Mouse (Mus musculus): ENCODE measurements around the gene Hsd17b2. TPM values are rescaled to one million over a fixed set of nuclear protein-coding genes. Genes with fewer than 3 reads are reported as not detected.

Gene Hsd17b2
- polyA plus RNA-seq, 1 experiment from 2014 or later: 189 TPM

GRCm38 (mm10) chr8:117672558-117672957 lies 29.1 kb upstream of the Hsd17b2 start:
- ATAC-seq: peak; percentile 95
- WGBS (ENCODE audit: insufficient replicate concordance): 62% methylated on average over 3 of the region's 3 CpGs
- peak; percentile 66 for TF ChIP-seq EP300 (IDR thresholded peaks at IDR 0.05; ENCODE audit: low read depth)
- no peak for TF ChIP-seq CTCF (IDR thresholded peaks at IDR 0.05; ENCODE audit: low read depth)
- H3K9me3 ChIP-seq (ENCODE audit: low read length): no peaks in the 10 kb centered on the region
- no peak overlapping the region for H3K9ac ChIP-seq (replicated peaks)
- H3K4me2 ChIP-seq (ENCODE audit: low read depth, low read length): no peak overlapping the region
- H3K27me3 ChIP-seq (ENCODE audit: insufficient read depth, low read length): no peaks in the 10 kb centered on the region
- H3K27ac ChIP-seq (ENCODE audit: low read depth): peak overlapping the region; percentile 86
- H3K4me3 ChIP-seq (ENCODE audit: low read depth, low read length): no peak overlapping the region
- peak; percentile 50 for DNase-seq
- no peaks in the 10 kb centered on the region for H3K36me3 ChIP-seq (replicated peaks; ENCODE audit: insufficient read depth, low read length)
- peaks cover 19% of the 10 kb centered on the region for H3K4me1 ChIP-seq (ENCODE audit: insufficient read depth)

- no peak for TF ChIP-seq CTCF (IDR thresholded peaks at IDR 0.05; ENCODE audit: low read depth)
- TF ChIP-seq EP300 (IDR thresholded peaks at IDR 0.05; ENCODE audit: low read depth): no peak
- Histone ChIP-seq H3K4me1 (ENCODE audit: insufficient read depth) (peaks cover 17% of the 10 kb centered on the region), H3K36me3 (replicated peaks; ENCODE audit: insufficient read depth, low read length) (no peaks in the 10 kb centered on the region), H3K9me3 (ENCODE audit: low read length) (no peaks in the 10 kb centered on the region), H3K4me3 (ENCODE audit: low read depth, low read length) (peak within 1 kb of the TSS; percentile 51), H3K9ac (replicated peaks) (peak within 1 kb of the TSS; percentile 71), H3K27ac (ENCODE audit: low read depth) (peak within 1 kb of the TSS; percentile 86), H3K27me3 (ENCODE audit: insufficient read depth, low read length) (no peaks in the 10 kb centered on the region), H3K4me2 (ENCODE audit: low read depth, low read length) (peak within 1 kb of the TSS; percentile 81)
- 11% methylated on average over 17 of the region's 17 CpGs for WGBS (ENCODE audit: insufficient replicate concordance)
- DNase-seq (peak; percentile 72), ATAC-seq (no peak)
These were observed 28.3 kb upstream of the Hsd17b2 start, which contains the start of gene Sdr42e1 for GRCm38 (mm10) chr8:117673430-117673830. Gene Sdr42e1 (minus strand): TSS chr8:117673689.

- DNase-seq (no peak), ATAC-seq (no peak)
- TF ChIP-seq EP300 (IDR thresholded peaks at IDR 0.05; ENCODE audit: low read depth) (no peak), CTCF (IDR thresholded peaks at IDR 0.05; ENCODE audit: low read depth) (no peak)
- 75% methylated on average over 5 of the region's 5 CpGs for WGBS (ENCODE audit: insufficient replicate concordance)
- Histone ChIP-seq H3K9me3 (ENCODE audit: low read length) (no peaks in the 10 kb centered on the region), H3K4me3 (ENCODE audit: low read depth, low read length) (no peak overlapping the region), H3K27me3 (ENCODE audit: insufficient read depth, low read length) (no peaks in the 10 kb centered on the region), H3K9ac (replicated peaks) (no peak overlapping the region), H3K36me3 (replicated peaks; ENCODE audit: insufficient read depth, low read length) (no peaks in the 10 kb centered on the region), H3K4me2 (ENCODE audit: low read depth, low read length) (no peak overlapping the region), H3K4me1 (ENCODE audit: insufficient read depth) (peaks cover 17% of the 10 kb centered on the region), H3K27ac (ENCODE audit: low read depth) (peak overlapping the region; percentile 85; the same call in 1 of the 2 replicates)
These were observed 26.5 kb upstream of the Hsd17b2 start for GRCm38 (mm10) chr8:117675171-117675570.

DNA sequence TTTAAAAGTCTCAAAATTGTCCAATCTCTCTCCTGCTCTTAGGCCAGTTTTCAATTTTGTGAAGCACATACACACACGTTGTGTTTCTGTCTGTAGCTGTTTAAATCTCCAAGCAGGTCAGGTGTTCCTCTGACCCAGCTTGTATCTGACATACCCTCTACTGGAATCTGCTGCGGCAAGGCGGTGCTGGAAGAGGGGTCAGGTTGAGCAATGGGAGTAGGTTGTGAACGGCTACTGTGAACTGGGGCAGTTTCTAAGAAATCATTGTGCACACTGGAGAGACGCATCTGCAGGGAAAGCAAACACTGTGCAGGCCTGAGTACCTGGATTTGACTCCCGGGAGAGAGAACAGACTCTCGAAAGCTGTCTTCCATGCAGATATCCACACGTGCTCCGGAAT lies 25.2 kb upstream of the Hsd17b2 start:
- 52% methylated on average over 9 of the region's 9 CpGs for WGBS (ENCODE audit: insufficient replicate concordance)
- H3K27ac ChIP-seq (ENCODE audit: low read depth): peak overlapping the region; percentile 85
- ATAC-seq: peak; percentile 71
- no peak overlapping the region for H3K4me3 ChIP-seq (ENCODE audit: low read depth, low read length)
- peaks cover 15% of the 10 kb centered on the region for H3K4me1 ChIP-seq (ENCODE audit: insufficient read depth)
- no peaks in the 10 kb centered on the region for H3K27me3 ChIP-seq (ENCODE audit: insufficient read depth, low read length)
- peak overlapping the region; percentile 41 for H3K9ac ChIP-seq (replicated peaks)
- no peaks in the 10 kb centered on the region for H3K9me3 ChIP-seq (ENCODE audit: low read length)
- DNase-seq: peak; percentile 47
- peak overlapping the region; percentile 40 for H3K4me2 ChIP-seq (ENCODE audit: low read depth, low read length)
- H3K36me3 ChIP-seq (replicated peaks; ENCODE audit: insufficient read depth, low read length): no peaks in the 10 kb centered on the region
- TF ChIP-seq EP300 (IDR thresholded peaks at IDR 0.05; ENCODE audit: low read depth) (peak; percentile 41; the same call in 1 of the 2 replicates), CTCF (IDR thresholded peaks at IDR 0.05; ENCODE audit: low read depth) (no peak)

GRCm38 (mm10) chr8:117677011-117677410 lies 24.7 kb upstream of the Hsd17b2 start:
- Histone ChIP-seq H3K4me1 (ENCODE audit: insufficient read depth) (peaks cover 15% of the 10 kb centered on the region), H3K36me3 (replicated peaks; ENCODE audit: insufficient read depth, low read length) (no peaks in the 10 kb centered on the region), H3K27ac (ENCODE audit: low read depth) (peak overlapping the region; percentile 85), H3K4me2 (ENCODE audit: low read depth, low read length) (peak overlapping the region; percentile 40), H3K27me3 (ENCODE audit: insufficient read depth, low read length) (no peaks in the 10 kb centered on the region), H3K9me3 (ENCODE audit: low read length) (no peaks in the 10 kb centered on the region), H3K4me3 (ENCODE audit: low read depth, low read length) (no peak overlapping the region), H3K9ac (replicated peaks) (no peak overlapping the region; the same call in 1 of the 2 replicates)
- TF ChIP-seq CTCF (IDR thresholded peaks at IDR 0.05; ENCODE audit: low read depth) (no peak), EP300 (IDR thresholded peaks at IDR 0.05; ENCODE audit: low read depth) (no peak)
- DNase-seq: no peak
- 52% methylated on average over 8 of the region's 8 CpGs for WGBS (ENCODE audit: insufficient replicate concordance)
- no peak for ATAC-seq

DNA sequence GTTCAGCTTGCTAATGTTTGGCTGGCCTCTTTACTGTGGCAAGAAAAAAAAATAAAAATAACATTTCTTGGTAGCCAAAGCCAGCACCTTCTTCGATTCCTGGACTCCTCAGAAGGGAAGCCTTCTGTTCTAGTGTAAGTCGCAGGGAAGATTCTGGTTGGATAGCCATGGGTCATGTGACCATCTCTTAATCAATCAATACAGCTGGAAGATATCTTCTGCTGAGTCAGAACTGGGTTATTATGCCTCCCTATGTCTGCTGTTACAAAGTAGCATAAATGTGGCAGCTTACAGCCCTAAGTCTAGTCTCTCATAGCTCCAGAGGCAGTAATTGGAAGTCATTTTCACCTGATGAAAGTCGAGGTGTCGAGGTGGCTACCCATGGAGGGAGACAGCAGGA lies 23.1 kb upstream of the Hsd17b2 start:
- Histone ChIP-seq H3K9ac (replicated peaks) (no peak overlapping the region), H3K36me3 (replicated peaks; ENCODE audit: insufficient read depth, low read length) (no peaks in the 10 kb centered on the region), H3K4me3 (ENCODE audit: low read depth, low read length) (no peak overlapping the region), H3K4me1 (ENCODE audit: insufficient read depth) (peaks cover 9% of the 10 kb centered on the region), H3K27ac (ENCODE audit: low read depth) (no peak overlapping the region), H3K27me3 (ENCODE audit: insufficient read depth, low read length) (no peaks in the 10 kb centered on the region), H3K9me3 (ENCODE audit: low read length) (no peaks in the 10 kb centered on the region), H3K4me2 (ENCODE audit: low read depth, low read length) (no peak overlapping the region)
- DNase-seq (no peak), ATAC-seq (no peak)
- TF ChIP-seq CTCF (IDR thresholded peaks at IDR 0.05; ENCODE audit: low read depth) (no peak), EP300 (IDR thresholded peaks at IDR 0.05; ENCODE audit: low read depth) (no peak)
- WGBS (ENCODE audit: insufficient replicate concordance): 74% methylated on average over 4 of the region's 4 CpGs

Measured in liver, postnatal 0 days (tissue).